Mouse (Mus musculus): ENCODE results near the gene Cdkl5.

Gene Cdkl5
- long read RNA-seq, experiment 1, partial matches to known transcripts: 2 of 4 reads
- long read RNA-seq, experiment 1, other reads (novel, unspliced or antisense): 2 of 4 reads
- long read RNA-seq, experiment 2, partial matches to known transcripts: 0 of 4 reads
- long read RNA-seq, experiment 2, other reads (novel, unspliced or antisense): 4 of 4 reads

DNA sequence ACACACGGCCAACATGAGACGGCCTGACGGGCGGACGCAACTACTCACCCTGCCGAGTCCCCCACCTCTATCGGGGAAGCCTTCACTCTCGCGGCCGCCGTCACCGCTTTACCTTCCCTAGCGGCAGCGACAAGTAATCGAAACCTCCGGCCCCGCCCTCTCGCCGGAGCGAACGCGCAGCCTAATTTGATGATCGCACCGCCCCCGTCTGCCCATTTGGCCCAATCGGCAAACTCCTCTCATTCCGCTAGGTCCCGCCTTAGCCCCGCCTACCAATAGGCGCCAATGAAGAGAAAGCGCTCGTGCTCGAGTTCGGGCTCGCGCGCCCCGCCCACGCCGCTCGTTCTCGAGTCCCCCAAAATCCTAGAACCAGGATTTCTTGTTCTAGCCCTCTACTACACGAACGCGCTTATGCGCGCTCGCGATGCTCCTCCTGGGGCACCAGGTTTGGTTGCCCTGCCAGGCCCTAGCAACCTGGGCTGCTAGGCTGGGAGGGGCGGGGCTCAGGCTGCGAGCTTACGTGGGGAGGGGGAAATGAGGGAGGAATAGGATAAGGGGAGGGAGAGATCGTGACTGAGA is at the start of gene Cdkl5:
Gene Cdkl5, minus strand, starts transcription at position 162 of the 579 bp plus-strand sequence.
- intact Hi-C loops (cut with DNase I): no loop called here

- intact Hi-C loops (cut with DNase I): loop anchor here (5.0 to 10.0 kb wide), 3 partner anchors 96 to 1059 kb away; partner anchors contain the start of gene Rs1
Observed at GRCm38 (mm10) chrX:161033235-161033803, 38.8 kb upstream of the Cdkl5 start.

GRCm38 (mm10) chrX:161032423-161032822 is 37.9 kb upstream of the Cdkl5 start:
- intact Hi-C loops (cut with DNase I): loop anchor here (5.0 to 10.0 kb wide), 3 partner anchors 95 to 1058 kb away; partner anchors contain the start of gene Rs1

GRCm38 (mm10) chrX:161030233-161030632 is 35.7 kb upstream of the Cdkl5 start:
- intact Hi-C loops (cut with DNase I): loop anchor here (2.0 to 10.0 kb wide), 4 partner anchors 93 to 1055 kb away; partner anchors contain the start of gene Rs1

DNA sequence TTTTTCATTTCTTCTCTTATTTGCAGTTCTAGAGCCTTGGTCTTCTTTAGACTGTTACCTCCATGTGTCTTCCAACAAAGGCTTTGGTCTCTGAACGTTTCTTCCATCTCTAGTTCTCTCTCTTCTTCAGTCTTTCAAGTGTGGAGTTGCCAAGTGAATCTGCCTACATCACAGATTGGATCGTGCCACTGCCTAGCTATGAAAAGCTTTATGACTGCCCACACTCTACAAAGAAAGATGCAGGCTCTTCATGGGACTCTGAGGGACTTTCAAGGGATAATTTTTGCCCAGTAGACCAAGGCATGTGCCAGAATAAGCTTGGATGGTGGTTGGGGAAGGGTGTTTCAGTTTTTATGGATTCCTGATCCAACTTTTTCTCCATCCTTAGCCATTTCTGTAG is 30.0 kb upstream of the Cdkl5 start:
- intact Hi-C loops (cut with DNase I): no loop called here

- intact Hi-C loops (cut with DNase I): no loop called here
Observed at GRCm38 (mm10) chrX:161021548-161021947, 27.0 kb upstream of the Cdkl5 start.

DNA sequence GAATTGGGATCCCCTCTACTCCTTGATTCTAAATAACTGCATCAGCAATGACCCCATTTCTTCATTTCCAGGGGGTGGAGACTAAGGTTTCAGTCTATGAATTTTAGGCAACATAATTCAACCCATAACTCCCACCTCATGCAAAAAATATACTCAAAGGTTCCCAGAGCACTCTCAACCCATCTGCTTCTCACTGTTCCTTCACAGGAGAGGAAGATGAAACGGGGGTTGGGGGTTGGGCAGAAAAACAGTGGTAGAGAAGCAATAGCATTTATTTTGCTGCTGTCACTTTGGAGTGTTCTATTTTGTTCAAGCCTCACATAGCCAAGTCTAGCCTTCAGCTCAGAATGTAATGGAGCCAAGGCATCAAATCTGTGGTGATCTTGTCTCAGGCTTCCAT is 23.7 kb upstream of the Cdkl5 start:
- intact Hi-C loops (cut with DNase I): no loop called here

GRCm38 (mm10) chrX:161006272-161006671 is 11.8 kb upstream of the Cdkl5 start:
- intact Hi-C loops (cut with DNase I): no loop called here

GRCm38 (mm10) chrX:160996051-160996450 is 1.5 kb upstream of the Cdkl5 start:
- intact Hi-C loops (cut with DNase I): no loop called here

- intact Hi-C loops (cut with DNase I): no loop called here
Observed at GRCm38 (mm10) chrX:160995131-160995667, 695 bp upstream of the Cdkl5 start.

DNA sequence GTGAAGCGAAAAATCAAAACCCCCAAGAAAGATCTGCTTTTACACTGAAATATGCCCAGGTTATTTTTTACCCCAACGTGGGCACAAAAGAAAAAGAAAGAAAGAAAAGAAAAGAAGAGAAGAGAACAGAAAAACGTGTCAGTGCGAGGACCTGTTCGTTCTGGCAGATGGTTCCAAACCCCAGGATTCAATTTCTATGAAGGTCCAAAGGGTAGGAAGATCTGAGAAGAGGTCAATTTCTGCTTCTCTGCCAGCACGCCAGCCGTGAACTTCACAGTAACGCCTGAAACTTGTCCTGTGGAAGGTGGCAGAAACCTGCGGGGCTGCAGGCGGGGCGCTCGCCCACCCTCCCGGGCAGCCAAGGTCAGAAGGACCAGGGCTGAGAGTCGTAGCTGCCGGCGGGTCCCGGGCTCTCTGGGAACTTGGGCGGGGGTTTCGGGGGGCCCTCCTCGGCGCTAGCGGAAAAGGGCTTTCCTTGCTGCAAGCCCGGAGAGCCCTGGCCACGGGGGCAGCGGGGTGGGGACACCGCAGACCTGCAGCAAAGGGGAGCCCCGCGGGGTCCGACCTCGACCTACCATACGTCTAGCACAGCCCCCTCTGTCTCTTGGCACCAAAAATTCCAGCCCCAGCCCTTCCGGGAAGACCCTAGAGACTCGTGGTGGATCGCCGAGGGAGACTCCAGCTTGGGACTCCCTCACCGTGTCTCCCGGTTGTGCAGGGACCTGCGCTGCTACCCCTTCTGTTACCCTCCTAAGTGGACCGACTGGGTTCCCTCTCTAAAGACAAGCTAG is 560 bp downstream of the Cdkl5 start:
- intact Hi-C loops (cut with DNase I): no loop called here

- intact Hi-C loops (cut with DNase I): no loop called here
Observed at GRCm38 (mm10) chrX:160992703-160993102, 1.8 kb downstream of the Cdkl5 start.

DNA sequence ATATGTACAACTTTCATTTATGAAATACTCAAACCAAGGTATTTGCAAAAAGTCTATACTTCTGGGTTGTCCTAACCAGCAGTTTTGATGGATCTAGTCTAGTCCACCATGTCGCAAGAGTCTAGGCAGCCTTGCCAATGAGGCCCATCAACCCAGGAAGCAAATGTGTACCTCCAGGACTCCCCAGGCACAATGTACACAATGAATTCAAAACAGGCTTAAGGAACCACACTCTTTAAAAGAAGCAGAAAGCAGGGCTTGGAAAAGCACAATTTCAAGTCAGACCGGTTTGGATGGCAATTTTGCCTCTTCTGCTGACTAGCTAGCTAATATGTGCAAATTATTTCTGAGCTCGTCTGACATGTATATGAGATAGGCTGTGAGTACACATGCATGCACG is 4.2 kb downstream of the Cdkl5 start:
- intact Hi-C loops (cut with DNase I): no loop called here

DNA sequence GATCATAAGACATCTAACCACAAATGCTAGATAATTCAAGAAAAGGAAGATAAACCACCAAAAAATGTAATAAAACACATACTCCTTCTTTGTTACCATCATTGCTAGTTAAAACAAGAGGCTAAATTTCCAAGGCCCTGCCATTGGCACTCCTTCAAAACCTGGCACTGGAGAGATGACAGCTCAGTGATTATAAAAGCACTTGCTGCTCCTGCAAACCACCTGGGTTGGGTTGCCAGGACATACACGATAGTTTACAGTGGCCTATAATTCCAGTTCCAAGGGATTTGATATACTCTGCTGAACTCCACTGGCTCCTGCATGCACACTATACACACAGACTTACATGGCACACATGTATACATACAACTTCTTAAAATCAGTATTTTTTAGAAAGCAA is 16.6 kb downstream of the Cdkl5 start:
- intact Hi-C loops (cut with DNase I): no loop called here

GRCm38 (mm10) chrX:160971991-160972545 is 22.4 kb downstream of the Cdkl5 start:
- intact Hi-C loops (cut with DNase I): no loop called here

DNA sequence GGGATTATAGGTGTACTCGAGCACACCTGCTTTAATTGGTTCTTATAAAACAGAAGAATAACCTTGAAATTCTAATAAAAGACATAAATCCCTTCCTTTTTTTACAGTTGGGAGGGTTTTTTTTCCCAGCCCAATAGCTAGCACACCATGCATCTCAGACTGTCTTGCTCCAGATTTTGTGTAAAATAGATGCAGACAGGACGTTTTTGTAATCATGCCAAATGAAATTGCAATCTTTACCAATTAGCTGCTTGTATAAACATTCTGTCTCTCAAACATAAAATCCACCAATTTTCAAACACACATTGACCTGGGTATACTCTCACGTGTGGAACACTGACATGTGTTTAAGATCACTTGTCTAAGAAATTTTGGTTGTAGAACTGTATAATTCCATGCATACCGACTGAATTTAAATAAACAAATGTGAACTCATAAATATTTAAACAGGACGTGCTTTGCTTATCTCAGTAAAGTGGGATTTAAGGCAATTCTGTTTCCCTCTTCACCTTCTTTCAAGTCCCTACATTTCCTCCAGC is 35.8 kb downstream of the Cdkl5 start:
- intact Hi-C loops (cut with DNase I): no loop called here

- intact Hi-C loops (cut with DNase I): no loop called here
Observed at GRCm38 (mm10) chrX:160949583-160949982, 44.9 kb downstream of the Cdkl5 start.

DNA sequence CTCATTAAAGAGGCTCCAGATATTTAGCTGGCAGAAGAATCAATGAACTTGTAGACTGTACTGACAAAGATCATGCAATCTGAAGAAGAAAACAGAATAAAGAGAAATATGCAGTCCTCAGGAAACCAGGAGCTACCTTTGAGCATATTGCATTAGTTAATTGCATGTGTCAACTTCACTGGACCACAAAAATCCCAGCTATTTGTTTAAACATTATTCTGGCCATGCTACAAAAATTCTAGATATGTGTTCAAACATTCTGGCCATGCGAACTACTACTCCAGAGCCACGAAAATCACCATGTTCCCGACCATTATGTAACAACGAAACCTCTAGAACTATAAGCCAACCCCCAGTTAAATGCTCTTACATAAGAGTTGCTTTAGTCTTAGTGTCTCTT is 49.8 kb downstream of the Cdkl5 start:
- intact Hi-C loops (cut with DNase I): no loop called here

GRCm38 (mm10) chrX:160935541-160935940 is 59.0 kb downstream of the Cdkl5 start:
- intact Hi-C loops (cut with DNase I): loop anchor here (5.0 kb wide), 1 partner anchor 97 kb away; no protein-coding TSS in a partner anchor

GRCm38 (mm10) chrX:160930656-160931055 is 63.8 kb downstream of the Cdkl5 start:
- intact Hi-C loops (cut with DNase I): no loop called here

DNA sequence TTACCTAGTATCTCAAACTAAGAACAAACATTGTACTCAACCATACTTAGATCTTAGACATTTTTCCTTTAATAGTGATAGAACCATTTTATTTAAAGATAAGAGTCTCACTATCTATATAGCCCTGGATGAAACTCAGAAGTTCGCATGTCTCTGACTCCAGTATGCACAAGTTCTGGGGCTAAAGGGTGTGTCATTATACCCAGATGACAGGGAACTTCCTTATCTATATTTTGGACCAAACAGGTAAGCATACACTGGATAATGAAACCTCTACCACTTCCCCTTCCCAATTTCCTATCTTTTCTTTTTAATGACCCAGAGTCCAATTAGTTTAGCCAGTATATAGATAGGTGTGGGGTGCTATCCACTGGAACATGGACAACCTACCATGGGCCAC is 65.6 kb downstream of the Cdkl5 start:
- intact Hi-C loops (cut with DNase I): no loop called here

Data from adrenal gland (tissue).